ENCODE assay signal across 9 mouse cellular contexts in genomic region chrX:60178025-60178743, GRCm38 (mm10). TPM values are rescaled to one million over a fixed set of nuclear protein-coding genes. Genes with fewer than 3 reads are reported as not detected.
DNase-seq lines count a peak whose midpoint lies in the region; ATAC-seq and TF ChIP-seq lines count a peak whose summit lies in the region.
"Had no signal": no experiment of that assay in that cellular context is flagged by ENCODE, and none has a peak within 500 bp of the region (broad histone marks: within the 10 kb centered on the region; RNA-seq: fewer than 3 reads in every experiment).

No protein-coding gene starts in this region.

- peak overlapping the region; percentile 41 for H3K4me3 ChIP-seq in kidney, embryonic 15.5 days (replicated peaks)
- no peak overlapping the region for H3K4me3 ChIP-seq in kidney, adult 2 months (ENCODE audit: insufficient read depth, low read depth, low read length)
- peak overlapping the region; percentile 54 for H3K4me3 ChIP-seq in hindbrain, embryonic 10.5 days
- peak overlapping the region; percentile 34 for H3K4me3 ChIP-seq in midbrain, embryonic 11.5 days (ENCODE audit: low read depth, low read length)

- TF ChIP-seq CTCF in kidney, adult 2 months (conservative IDR thresholded peaks at IDR 0.05; ENCODE audit: insufficient read depth, insufficient read length, low read depth, low read length): no peak

- 18% methylated on average over 19 of the region's 19 CpGs for WGBS in kidney, embryonic 15.5 days
- 2% methylated on average over 19 of the region's 19 CpGs for WGBS in kidney, adult 2 months
- 16% methylated on average over 19 of the region's 19 CpGs for WGBS in hindbrain, embryonic 10.5 days
- 13% methylated on average over 17 of the region's 19 CpGs for WGBS in midbrain, embryonic 11.5 days

- no peaks in the 10 kb centered on the region for H3K36me3 ChIP-seq in kidney, embryonic 15.5 days
- H3K36me3 ChIP-seq in kidney, adult 2 months (ENCODE audit: control insufficient read depth, insufficient read depth, low read length): no peaks in the 10 kb centered on the region
- no peaks in the 10 kb centered on the region for H3K36me3 ChIP-seq in hindbrain, embryonic 10.5 days
- H3K36me3 ChIP-seq in midbrain, embryonic 11.5 days (ENCODE audit: control insufficient read depth, insufficient read depth, low read length): no peaks in the 10 kb centered on the region

- H3K4me1 ChIP-seq in kidney, embryonic 15.5 days: no peaks in the 10 kb centered on the region
- no peaks in the 10 kb centered on the region for H3K4me1 ChIP-seq in kidney, adult 2 months (ENCODE audit: control insufficient read depth, insufficient read depth, low read length)
- H3K4me1 ChIP-seq in hindbrain, embryonic 10.5 days (replicated peaks): peaks cover 11% of the 10 kb centered on the region
- no peaks in the 10 kb centered on the region for H3K4me1 ChIP-seq in midbrain, embryonic 11.5 days (ENCODE audit: control insufficient read depth, insufficient read depth, low read length)

- no peak; the same call in 1 of the 2 replicates for ATAC-seq in kidney, embryonic 15.5 days (replicated peaks; ENCODE audit: low FRiP score)
- peak; percentile 31; the same call in 1 of the 2 replicates for ATAC-seq in common myeloid progenitor, adult 5-6 weeks (replicated peaks; ENCODE audit: low read depth, poor library complexity, severe bottlenecking)
- ATAC-seq in midbrain, embryonic 11.5 days (ENCODE audit: low FRiP score): peak; percentile 65; the same call in 1 of the 2 replicates

- DNase-seq in kidney, adult 2 months: no peak
- no peak for DNase-seq in hindbrain, embryonic 10.5 days (ENCODE audit: low spot score)
- DNase-seq in midbrain, embryonic 11.5 days (ENCODE audit: low spot score, missing footprints): no peak
- DNase-seq in thymus, postnatal 25 days: no peak
- no peak for DNase-seq in thymus, postnatal 10 days (ENCODE audit: low spot score in 2 of 2)
- DNase-seq in frontal cortex, postnatal 10 days (ENCODE audit: low spot score in 2 of 2): no peak

- no peak overlapping the region for H3K9ac ChIP-seq in kidney, embryonic 15.5 days
- peak overlapping the region; percentile 49 for H3K9ac ChIP-seq in midbrain, embryonic 11.5 days (ENCODE audit: low read length)

- TF ChIP-seq POLR2A in kidney, adult 2 months (IDR thresholded peaks at IDR 0.05; ENCODE audit: low read depth, low read length): no peak

- H3K4me2 ChIP-seq in kidney, embryonic 15.5 days: peak overlapping the region; percentile 74
- H3K4me2 ChIP-seq in midbrain, embryonic 11.5 days: peak overlapping the region; percentile 69

- no peak overlapping the region for H3K27ac ChIP-seq in kidney, embryonic 15.5 days
- H3K27ac ChIP-seq in kidney, adult 2 months (ENCODE audit: insufficient read depth, low read depth, low read length): no peak overlapping the region
- peak overlapping the region; percentile 56; the same call in 1 of the 2 replicates for H3K27ac ChIP-seq in hindbrain, embryonic 10.5 days
- H3K27ac ChIP-seq in midbrain, embryonic 11.5 days (ENCODE audit: low read depth, low read length): no peak overlapping the region
- H3K27ac ChIP-seq: macrophage had no signal

- peaks cover 10% of the 10 kb centered on the region; the same call in 1 of the 2 replicates for H3K27me3 ChIP-seq in kidney, embryonic 15.5 days
- no peaks in the 10 kb centered on the region for H3K27me3 ChIP-seq in kidney, adult 2 months (replicated peaks; ENCODE audit: control insufficient read depth, insufficient read depth, low read length)
- H3K27me3 ChIP-seq in hindbrain, embryonic 10.5 days (ENCODE audit: insufficient read depth, poor library complexity, severe bottlenecking): peaks cover 17% of the 10 kb centered on the region
- H3K27me3 ChIP-seq in midbrain, embryonic 11.5 days (ENCODE audit: control insufficient read depth, insufficient read depth, low read length): no peaks in the 10 kb centered on the region

- no peaks in the 10 kb centered on the region for H3K9me3 ChIP-seq in kidney, embryonic 15.5 days (replicated peaks)
- no peaks in the 10 kb centered on the region for H3K9me3 ChIP-seq in hindbrain, embryonic 10.5 days
- no peaks in the 10 kb centered on the region for H3K9me3 ChIP-seq in midbrain, embryonic 11.5 days (ENCODE audit: control insufficient read depth, low read length)

RNA-seq across cellular contexts. Expression of gene Mcf2, which starts 0.7 kb away (rescaled TPM):
- 1.3 and 1.6 TPM in 2 replicates for polyA plus RNA-seq in kidney, embryonic 15.5 days (2015; fragmentation: Nextera tagmentation; extraction: Ambion mirVana)
- polyA plus RNA-seq in kidney, adult 2 months (2012; rRNA removed): not detected in 2 replicates
- total RNA-seq in common myeloid progenitor, adult 5-6 weeks (2017): 1.1 and 1.8 TPM in 2 replicates
- 0.26 and 0.49 TPM in 2 replicates for polyA plus RNA-seq in hindbrain, embryonic 10.5 days (2016; fragmentation: Nextera tagmentation; extraction: Ambion mirVana)
- polyA plus RNA-seq in midbrain, embryonic 11.5 days (2014; fragmentation: Nextera tagmentation; extraction: Ambion mirVana): 1.0 and 1.2 TPM in 2 replicates
- polyA plus RNA-seq: macrophage had no signal
